ENCODE assay signal across 26 mouse cellular contexts in the genomic region with DNA sequence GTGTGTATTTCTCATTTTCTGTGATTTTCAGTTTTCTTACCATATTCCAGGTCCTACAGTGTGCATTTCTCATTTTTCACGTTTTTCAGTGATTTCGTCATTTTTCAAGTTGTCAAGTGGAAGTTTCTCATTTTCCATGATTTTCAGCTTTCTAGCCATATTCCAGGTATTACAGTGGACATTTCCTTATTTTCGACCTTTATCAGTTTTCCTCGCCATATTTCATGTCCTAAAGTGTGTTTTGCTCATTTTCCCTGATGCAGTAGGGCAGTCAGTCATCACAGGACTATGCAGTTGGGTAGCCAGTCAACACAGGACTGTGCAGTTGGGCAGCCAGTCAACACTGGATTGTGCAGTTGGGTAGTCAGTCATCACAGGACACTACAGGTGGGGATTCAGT. TPM values are rescaled to one million over a fixed set of nuclear protein-coding genes. Genes with fewer than 3 reads are reported as not detected.
DNase-seq lines count a peak whose midpoint lies in the region; ATAC-seq and TF ChIP-seq lines count a peak whose summit lies in the region.
"Not testable (repeated sequence)": the region's sequence is repeated elsewhere in the genome, so short reads cannot be mapped to it uniquely, and the experiment has no call there.
"Had no signal": no experiment of that assay in that cellular context is flagged by ENCODE, and none has a peak within 500 bp of the region (broad histone marks: within the 10 kb centered on the region; RNA-seq: fewer than 3 reads in every experiment).

No protein-coding gene starts in this region.

- not testable (repeated sequence) for ATAC-seq in hindbrain, postnatal 0 days; midbrain, embryonic 11.5 days (ENCODE audit: low FRiP score)

- not testable (repeated sequence) for H3K4me3 ChIP-seq in CH12.LX (replicated peaks in 1 of 3; ENCODE audit: low read depth in 2 of 3, low read length in 2 of 3, poor library complexity in 1 of 3); hindbrain, postnatal 0 days (ENCODE audit: low read length); midbrain, embryonic 11.5 days (ENCODE audit: low read depth, low read length)

- H3K79me2 ChIP-seq in CH12.LX (replicated peaks; ENCODE audit: control insufficient read depth, extremely low read depth, insufficient read depth, poor library complexity, severe bottlenecking), result not testable (repeated sequence)

- not testable (repeated sequence) for TF ChIP-seq EP300 in CH12.LX (IDR thresholded peaks at IDR 0.05; ENCODE audit: low read length)

- dilution Hi-C loops in CH12.LX (cut with MboI; ENCODE audit: extremely low pct_ligation_motif_present, extremely low pct_unique_long_range_greater_than_20kb, low sequenced_read_pairs), result not testable (repeated sequence)

- in situ Hi-C loops in CH12.LX (cut with MboI; ENCODE audit: low pct_ligation_motif_present, low pct_unique_long_range_greater_than_20kb, low sequenced_read_pairs), result not testable (repeated sequence)

- DNase-seq in CH12.LX (ENCODE audit: extremely low read depth) (peak; percentile 16), R1 (ENCODE audit: low read depth, low spot score) (peak; percentile 33)
- peak; percentile 1 for DNase-seq in c-Kit-positive CD71-negative TER-119-negative erythroid progenitor cells, embryonic 14.5 days (ENCODE audit: low read depth)
- DNase-seq in fibroblast of lung, adult 2 months (ENCODE audit: low read depth), result peak; percentile 3
- peak; percentile 1 for DNase-seq in hindbrain, postnatal 0 days (ENCODE audit: low spot score)
- DNase-seq in midbrain, embryonic 11.5 days (ENCODE audit: low spot score, missing footprints), result peak; percentile 90
- peak; percentile 0 for DNase-seq in retina, postnatal 7 days (ENCODE audit: low read depth, low spot score)

- WGBS in hindbrain, postnatal 0 days, result 59% methylated on average over 4 of the region's 4 CpGs
- WGBS in midbrain, embryonic 11.5 days, result 61% methylated on average over 4 of the region's 4 CpGs

- H3K4me2 ChIP-seq in CH12.LX (ENCODE audit: insufficient read depth, low read depth, poor library complexity, severe bottlenecking); hindbrain, postnatal 0 days (ENCODE audit: low read depth, low read length); midbrain, embryonic 11.5 days: not testable (repeated sequence)

- not testable (repeated sequence) for H3K4me1 ChIP-seq in CH12.LX (ENCODE audit: control insufficient read depth in 1 of 2, insufficient read depth in 2 of 2); hindbrain, postnatal 0 days (ENCODE audit: insufficient read depth, low read length); midbrain, embryonic 11.5 days (ENCODE audit: control insufficient read depth, insufficient read depth, low read length)

- not testable (repeated sequence) for H3K36me3 ChIP-seq in CH12.LX (replicated peaks in 1 of 2; ENCODE audit: control insufficient read depth in 1 of 2, insufficient read depth in 1 of 2, low read length in 1 of 2); hindbrain, postnatal 0 days (ENCODE audit: insufficient read depth, low read length); midbrain, embryonic 11.5 days (ENCODE audit: control insufficient read depth, insufficient read depth, low read length)

- H3K9ac ChIP-seq in CH12.LX (ENCODE audit: insufficient read depth, low read depth); hindbrain, postnatal 0 days (replicated peaks; ENCODE audit: low read length); midbrain, embryonic 11.5 days (ENCODE audit: low read length): not testable (repeated sequence)

- TF ChIP-seq RAD21 in CH12.LX (IDR thresholded peaks at IDR 0.05; ENCODE audit: low read depth, low read length), result not testable (repeated sequence)

- not testable (repeated sequence) for H3K27me3 ChIP-seq in CH12.LX (replicated peaks); hindbrain, postnatal 0 days (ENCODE audit: insufficient read depth, low read length); midbrain, embryonic 11.5 days (ENCODE audit: control insufficient read depth, insufficient read depth, low read length)

- TF ChIP-seq CTCF in CH12.LX (conservative IDR thresholded peaks at IDR 0.05 in 1 of 2, IDR thresholded peaks at IDR 0.05 in 1 of 2; ENCODE audit: low read depth in 2 of 2, low read length in 2 of 2); hindbrain, postnatal 0 days (IDR thresholded peaks at IDR 0.05; ENCODE audit: low read depth): not testable (repeated sequence)

- TF ChIP-seq POLR2A in CH12.LX (IDR thresholded peaks at IDR 0.05; ENCODE audit: low read depth, low read length), result not testable (repeated sequence)

- H3K27ac ChIP-seq in CH12.LX (ENCODE audit: insufficient read depth, low read depth); hindbrain, postnatal 0 days; midbrain, embryonic 11.5 days (ENCODE audit: low read depth, low read length): not testable (repeated sequence)

- not testable (repeated sequence) for H3K9me3 ChIP-seq in CH12.LX (replicated peaks; ENCODE audit: low read length); hindbrain, postnatal 0 days (ENCODE audit: low read length); midbrain, embryonic 11.5 days (ENCODE audit: control insufficient read depth, low read length)

RNA-seq across cellular contexts. Expression of gene Gm10715, which starts 1.5 kb away (rescaled TPM):
- total RNA-seq in CH12.LX (2012; rRNA removed) (not detected in 2 replicates), CH12.LX (2014; rRNA removed) (not detected in 2 replicates)
- polyA plus RNA-seq in CH12.LX (2012; ENCODE audit: insufficient read length, low read depth), result not detected in 2 replicates
- not detected in 2 replicates for total RNA-seq in hindbrain, postnatal 0 days (2014; rRNA removed)
- polyA plus RNA-seq in hindbrain, postnatal 0 days (2015; fragmentation: Nextera tagmentation; extraction: Ambion mirVana), result not detected in 2 replicates
- polyA plus RNA-seq in midbrain, embryonic 11.5 days (2014; fragmentation: Nextera tagmentation; extraction: Ambion mirVana), result not detected in 2 replicates
- total RNA-seq: adrenal gland, postnatal 10 days; gastrocnemius, adult 18-20 months; gastrocnemius, postnatal 4 days; left cerebral cortex, adult 18-20 months; left cerebral cortex, postnatal 36 days; megakaryocyte progenitor cell, adult 5-6 weeks had no signal
- polyA plus RNA-seq: cerebellum, adult 2 months; embryonic facial prominence, embryonic 13.5 days; forebrain, embryonic 16.5 days; heart, embryonic 10.5 days; heart, postnatal 0 days; hindbrain, embryonic 12.5 days; intestine, embryonic 15.5 days; limb, embryonic 15.5 days; liver, postnatal 0 days; midbrain, embryonic 15.5 days; myocyte; small intestine, adult 2 months; testis, adult 2 months had no signal

RNA-seq across cellular contexts. Expression of gene Gm17535, which starts 3.8 kb away (rescaled TPM):
- total RNA-seq in CH12.LX (2012; rRNA removed) (not detected in 2 replicates), CH12.LX (2014; rRNA removed) (not detected in 2 replicates)
- not detected in 2 replicates for polyA plus RNA-seq in CH12.LX (2012; ENCODE audit: insufficient read length, low read depth)
- not detected in 2 replicates for total RNA-seq in hindbrain, postnatal 0 days (2014; rRNA removed)
- not detected in 2 replicates for polyA plus RNA-seq in hindbrain, postnatal 0 days (2015; fragmentation: Nextera tagmentation; extraction: Ambion mirVana)
- polyA plus RNA-seq in midbrain, embryonic 11.5 days (2014; fragmentation: Nextera tagmentation; extraction: Ambion mirVana), result not detected in 2 replicates
- total RNA-seq: adrenal gland, postnatal 10 days; gastrocnemius, adult 18-20 months; gastrocnemius, postnatal 4 days; left cerebral cortex, adult 18-20 months; left cerebral cortex, postnatal 36 days; megakaryocyte progenitor cell, adult 5-6 weeks had no signal
- polyA plus RNA-seq: cerebellum, adult 2 months; embryonic facial prominence, embryonic 13.5 days; forebrain, embryonic 16.5 days; heart, embryonic 10.5 days; heart, postnatal 0 days; hindbrain, embryonic 12.5 days; intestine, embryonic 15.5 days; limb, embryonic 15.5 days; liver, postnatal 0 days; midbrain, embryonic 15.5 days; myocyte; small intestine, adult 2 months; testis, adult 2 months had no signal

RNA-seq across cellular contexts. Expression of gene Gm10717, which starts 12.9 kb away (rescaled TPM):
- total RNA-seq in CH12.LX (2012; rRNA removed), result not detected in 2 replicates
- not detected in 2 replicates for total RNA-seq in CH12.LX (2014; rRNA removed)
- 1.3 TPM in 1 of 2 replicates, not detected in the other for polyA plus RNA-seq in CH12.LX (2012; ENCODE audit: insufficient read length, low read depth)
- 0.31 TPM in 1 of 2 replicates, not detected in the other for total RNA-seq in hindbrain, postnatal 0 days (2014; rRNA removed)
- 0.38 TPM in 1 of 2 replicates, not detected in the other for polyA plus RNA-seq in hindbrain, postnatal 0 days (2015; fragmentation: Nextera tagmentation; extraction: Ambion mirVana)
- 0.26 TPM in 1 of 2 replicates, not detected in the other for polyA plus RNA-seq in midbrain, embryonic 11.5 days (2014; fragmentation: Nextera tagmentation; extraction: Ambion mirVana)
- total RNA-seq: gastrocnemius, adult 18-20 months; left cerebral cortex, adult 18-20 months; left cerebral cortex, postnatal 36 days; megakaryocyte progenitor cell, adult 5-6 weeks had no signal
- polyA plus RNA-seq: cerebellum, adult 2 months; embryonic facial prominence, embryonic 13.5 days; forebrain, embryonic 16.5 days; heart, embryonic 10.5 days; intestine, embryonic 15.5 days; liver, postnatal 0 days; myocyte; small intestine, adult 2 months; testis, adult 2 months had no signal

RNA-seq across cellular contexts. Expression of gene Gm10718, which starts 14.8 kb away (rescaled TPM):
- total RNA-seq in CH12.LX (2012; rRNA removed), result 0.38 and 0.47 TPM in 2 replicates
- not detected in 2 replicates for total RNA-seq in CH12.LX (2014; rRNA removed)
- not detected in 2 replicates for polyA plus RNA-seq in CH12.LX (2012; ENCODE audit: insufficient read length, low read depth)
- total RNA-seq in hindbrain, postnatal 0 days (2014; rRNA removed), result not detected in 2 replicates
- polyA plus RNA-seq in hindbrain, postnatal 0 days (2015; fragmentation: Nextera tagmentation; extraction: Ambion mirVana), result 0.41 TPM in 1 of 2 replicates, not detected in the other
- 0.44 TPM in 1 of 2 replicates, not detected in the other for polyA plus RNA-seq in midbrain, embryonic 11.5 days (2014; fragmentation: Nextera tagmentation; extraction: Ambion mirVana)
- total RNA-seq: gastrocnemius, adult 18-20 months had no signal
- polyA plus RNA-seq: forebrain, embryonic 16.5 days; heart, embryonic 10.5 days; hindbrain, embryonic 12.5 days; myocyte; small intestine, adult 2 months; testis, adult 2 months had no signal

RNA-seq across cellular contexts. Expression of gene Gm10719, which starts 21.0 kb away (rescaled TPM):
- 0.55 and 1.1 TPM in 2 replicates for total RNA-seq in CH12.LX (2012; rRNA removed)
- not detected in 2 replicates for total RNA-seq in CH12.LX (2014; rRNA removed)
- 1.8 TPM in 1 of 2 replicates, not detected in the other for polyA plus RNA-seq in CH12.LX (2012; ENCODE audit: insufficient read length, low read depth)
- 0.83 TPM in 1 of 2 replicates, not detected in the other for total RNA-seq in hindbrain, postnatal 0 days (2014; rRNA removed)
- 0.38 TPM in 1 of 2 replicates, not detected in the other for polyA plus RNA-seq in hindbrain, postnatal 0 days (2015; fragmentation: Nextera tagmentation; extraction: Ambion mirVana)
- 0.29 and 0.37 TPM in 2 replicates for polyA plus RNA-seq in midbrain, embryonic 11.5 days (2014; fragmentation: Nextera tagmentation; extraction: Ambion mirVana)
- polyA plus RNA-seq: embryonic facial prominence, embryonic 13.5 days; forebrain, embryonic 16.5 days; heart, embryonic 10.5 days; heart, postnatal 0 days; intestine, embryonic 15.5 days; liver, postnatal 0 days; myocyte; small intestine, adult 2 months; testis, adult 2 months had no signal

Comparison
In these comparisons a context has a peak if more than half of its experiments do, and no peak if none do; other contexts are left out.
1. DNase-seq: peak in every context shown above with its lines; median percentile 90 in midbrain, embryonic 11.5 days; 33 in R1; 16 in CH12.LX; 3 in fibroblast of lung, adult 2 months; 1 in c-Kit-positive CD71-negative TER-119-negative erythroid progenitor cells, embryonic 14.5 days; 1 in hindbrain, postnatal 0 days; 0 in retina, postnatal 7 days.